Mouse (Mus musculus) erythroblast, embryonic 14.5 days (primary cell): ENCODE results near the gene Ddah1.

Source experiments
- GATA1 ChIP-seq: IDR thresholded peaks from 2 replicates; pipeline ENCODE4 v1.6.1; 2012; ENCODE audit warnings: low read length, inconsistent platforms, mixed read lengths
- TAL1 ChIP-seq: IDR thresholded peaks from 3 replicates; pipeline ENCODE4 v1.6.1; 2012; ENCODE audit warnings: low read length, inconsistent platforms, mixed read lengths

- TF ChIP-seq GATA1: no peak
- TF ChIP-seq TAL1: no peak
Observed at GRCm38 (mm10) chr3:145885376-145885775, 126.9 kb downstream of the Ddah1 start.
